Mouse (Mus musculus) NIH3T3 (cell line): ENCODE results near the gene Stag2.

Experiments
- DNase-seq: peaks from one replicate; pipeline ENCODE4 v3.0.0-alpha.2; 2012; ENCODE audit warnings: low read depth

Gene Stag2

GRCm38 (mm10) chrX:42148788-42149556, at the start of gene Stag2:
TSS of gene Stag2 (plus strand) at chrX:42149317.
- DNase-seq, result peak; percentile 93

GRCm38 (mm10) chrX:42107137-42107536, 42.0 kb upstream of the Stag2 start:
- peak; percentile 67 for DNase-seq

GRCm38 (mm10) chrX:42110585-42110984, 38.5 kb upstream of the Stag2 start:
- DNase-seq, result no peak

DNA sequence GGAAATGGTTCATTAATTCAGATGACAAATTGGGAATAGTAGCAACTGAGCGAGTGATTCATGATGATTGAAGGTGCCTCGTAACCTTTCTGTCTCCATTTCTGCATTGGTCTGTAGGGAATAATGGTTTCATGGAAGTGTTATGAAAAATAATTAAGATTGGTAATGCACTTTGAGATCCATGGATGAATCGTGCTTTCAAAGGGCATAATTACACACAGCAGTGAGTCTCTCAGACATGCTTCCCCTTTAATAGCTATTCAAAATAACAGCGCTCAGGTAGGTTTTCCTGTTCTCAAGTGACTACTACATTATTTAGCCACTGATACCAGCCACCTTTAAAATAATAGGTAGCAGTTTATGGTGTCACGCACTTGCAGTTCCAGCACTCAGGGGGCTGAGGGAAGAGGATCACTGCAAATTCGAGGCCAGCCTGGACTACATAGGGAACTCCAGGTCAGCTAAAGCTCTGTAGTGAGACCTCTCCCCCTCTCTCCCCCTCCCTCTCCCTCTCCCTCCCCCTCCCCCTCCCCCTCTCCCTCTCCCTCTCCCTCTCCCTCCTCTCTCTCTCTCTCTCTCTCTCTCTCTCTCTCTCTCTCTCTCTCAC, 29.6 kb upstream of the Stag2 start:
- DNase-seq, result no peak

DNA sequence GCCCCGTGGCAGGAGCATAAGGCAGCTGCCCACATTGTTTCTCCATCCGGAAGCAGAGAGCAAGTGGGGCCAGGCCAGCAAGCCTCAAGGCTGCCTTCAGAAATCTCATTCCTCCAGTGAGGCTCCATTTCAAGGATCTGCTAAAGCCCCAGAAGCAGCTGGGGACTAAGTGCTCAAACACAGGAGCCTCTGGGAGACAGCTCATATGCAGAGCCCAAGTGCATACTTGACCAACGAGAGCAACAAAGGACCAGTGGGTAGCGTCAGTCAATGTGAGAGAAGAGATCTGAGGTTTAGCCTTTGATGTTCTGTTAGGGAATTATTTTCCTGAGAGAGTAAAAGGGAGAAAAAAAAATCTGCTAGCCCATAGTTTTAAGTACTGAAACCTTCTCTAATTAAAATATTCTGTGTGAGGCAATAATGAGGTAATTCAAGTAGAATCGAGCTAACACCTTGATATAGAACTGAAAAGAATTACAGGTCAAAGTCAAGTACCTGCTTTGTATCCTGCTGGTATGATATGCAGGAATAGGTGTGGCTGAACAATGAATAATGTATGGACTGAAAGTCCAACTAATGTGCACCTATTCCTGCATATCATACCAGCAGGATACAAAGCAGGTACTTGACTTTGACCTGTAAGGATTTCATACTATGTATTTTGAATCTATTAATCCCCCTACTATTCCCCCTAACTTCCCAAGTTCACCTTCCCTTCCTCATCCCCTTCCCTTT, 24.0 kb upstream of the Stag2 start:
- DNase-seq, result no peak

DNA sequence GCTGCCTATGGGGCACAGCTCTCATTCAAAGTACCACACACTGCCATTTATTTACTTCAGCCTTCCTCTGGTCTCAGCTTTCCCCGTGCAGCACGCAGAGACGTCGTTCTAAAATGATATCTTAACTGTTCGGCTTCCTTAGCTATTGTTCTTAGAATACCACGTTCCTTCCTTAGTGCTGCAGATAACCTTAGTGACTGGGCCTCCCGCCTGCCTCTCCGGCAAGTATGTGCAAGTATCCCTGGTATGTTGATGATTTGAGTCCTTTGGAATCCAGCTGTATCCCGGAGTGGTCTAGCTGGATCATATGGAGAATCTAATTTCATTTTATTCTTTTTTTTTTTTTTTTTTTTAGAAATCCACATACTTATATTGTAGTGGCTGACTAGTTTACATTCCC, 9.2 kb upstream of the Stag2 start:
- DNase-seq, result peak; percentile 51

GRCm38 (mm10) chrX:42142620-42143019, 6.5 kb upstream of the Stag2 start:
- DNase-seq, result no peak

DNA sequence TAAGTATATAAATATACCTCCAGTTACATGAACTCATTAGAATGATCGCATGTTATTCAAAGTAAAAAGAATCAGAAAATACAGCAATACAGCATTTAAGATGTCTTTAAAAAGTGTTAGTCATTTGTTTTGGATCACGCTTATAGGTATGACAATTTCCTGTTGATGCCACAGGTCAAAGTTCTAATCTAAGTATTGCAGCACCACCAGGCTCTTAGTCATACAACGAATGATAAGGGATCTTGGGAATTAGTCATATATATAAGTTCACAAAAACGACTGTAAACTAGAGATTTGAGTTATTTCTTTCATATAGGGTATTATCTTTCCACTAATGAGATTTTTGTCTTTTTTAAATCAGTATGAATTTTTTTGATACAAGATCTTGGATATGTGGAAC, 5.1 kb upstream of the Stag2 start:
- DNase-seq, result peak; percentile 9

DNA sequence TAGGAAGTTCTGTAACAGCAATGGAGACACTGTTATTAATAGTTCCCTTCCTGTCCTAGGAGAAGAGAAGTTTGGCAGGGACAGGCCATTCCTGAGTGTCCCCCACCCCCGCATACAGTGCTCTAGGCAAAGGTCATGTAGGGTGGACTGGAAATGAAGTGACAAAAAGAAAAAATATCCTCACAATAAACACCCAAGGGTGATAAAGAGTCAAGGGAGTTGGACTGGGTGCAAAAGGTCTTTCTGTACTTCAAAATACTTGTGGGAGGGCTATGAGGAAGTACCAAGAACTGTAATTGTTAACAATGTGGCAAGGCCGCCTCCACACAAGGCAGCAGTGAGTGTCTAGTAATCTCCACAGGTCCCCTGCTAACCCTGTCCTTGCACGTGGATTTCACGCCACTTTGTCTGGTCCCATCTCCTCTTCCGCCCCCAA, 1.1 kb upstream of the Stag2 start:
- no peak for DNase-seq

DNA sequence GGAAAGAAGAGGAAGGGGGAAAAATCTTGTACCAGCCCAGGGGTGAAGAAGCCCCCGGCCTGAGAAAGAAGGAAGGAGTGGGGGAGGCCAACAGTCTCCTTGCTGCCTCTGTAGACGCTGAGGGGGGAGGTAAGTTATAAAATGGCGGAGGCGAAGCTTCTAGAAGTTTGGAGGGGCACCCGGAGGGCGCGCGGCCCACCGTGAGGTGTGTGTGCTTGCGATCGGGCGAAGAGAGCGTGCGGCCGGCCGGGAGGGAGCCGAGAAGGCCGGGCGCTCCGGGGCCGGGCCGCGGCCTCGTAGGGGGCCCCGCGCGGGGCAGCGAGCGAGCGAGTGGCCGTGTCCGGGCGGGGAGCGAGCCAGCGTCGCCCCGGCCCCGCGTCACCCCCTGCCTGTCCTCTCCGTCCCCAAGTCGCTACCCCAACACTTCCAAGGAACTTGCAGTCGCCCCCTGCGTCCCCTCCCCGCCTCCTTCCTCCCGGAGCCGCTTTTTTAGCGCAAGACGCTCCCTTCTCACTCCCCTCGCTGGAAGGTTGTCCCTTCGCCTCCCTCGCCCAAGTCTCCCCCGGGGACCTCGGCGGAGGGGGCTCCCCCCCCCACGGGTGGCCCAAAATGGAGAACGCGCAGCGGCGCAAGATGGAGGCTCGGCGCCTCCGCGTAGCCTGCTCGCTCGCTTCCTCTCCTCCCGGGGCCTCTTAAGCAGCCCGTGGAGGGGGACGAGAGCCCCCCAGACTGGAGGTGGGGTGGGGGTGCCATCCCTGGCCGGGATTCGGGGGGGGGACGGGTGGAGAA, 634 bp downstream of the Stag2 start:
- peak; percentile 66 for DNase-seq

- DNase-seq, result peak; percentile 91
Measured at GRCm38 (mm10) chrX:42150346-42151023, 1.4 kb downstream of the Stag2 start.

DNA sequence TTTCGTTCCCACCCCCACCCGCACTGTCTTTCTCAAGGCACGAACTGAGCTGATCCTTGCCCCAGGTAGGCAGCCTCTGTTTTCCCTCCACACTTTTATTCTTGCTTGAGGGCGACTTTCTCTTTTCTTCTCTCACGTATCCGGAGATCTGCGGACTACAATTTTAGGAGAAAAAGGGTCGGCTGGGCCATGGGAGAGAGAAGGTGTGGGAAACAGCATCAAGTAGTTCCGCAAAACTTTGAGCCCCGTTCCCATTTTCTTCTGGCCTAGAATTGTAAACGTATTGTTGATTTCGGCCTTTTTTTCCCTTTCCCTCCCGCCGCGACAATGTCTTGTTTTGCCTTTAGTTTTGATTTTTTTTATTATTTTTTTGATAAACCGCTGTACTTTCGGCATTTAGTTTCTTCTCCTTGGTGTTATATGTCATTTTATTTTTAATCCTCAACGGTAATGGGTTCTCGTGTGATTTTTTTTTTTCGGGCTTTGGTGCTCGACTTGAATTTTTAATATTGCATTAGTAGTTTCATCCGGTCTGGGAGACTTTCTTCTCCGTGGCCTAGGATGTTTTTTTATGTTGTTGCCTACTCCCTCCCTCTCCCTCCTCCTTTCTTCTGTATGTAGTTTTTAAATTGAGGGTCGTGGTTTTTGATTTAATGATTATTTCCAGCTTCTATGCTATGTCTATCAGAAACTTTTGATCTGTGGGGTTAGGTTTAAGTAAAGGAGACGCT, 2.1 kb downstream of the Stag2 start:
- DNase-seq, result no peak

GRCm38 (mm10) chrX:42151903-42152369, 2.8 kb downstream of the Stag2 start:
- peak; percentile 93 for DNase-seq

- DNase-seq, result no peak
Measured at GRCm38 (mm10) chrX:42153056-42153455, 3.9 kb downstream of the Stag2 start.

GRCm38 (mm10) chrX:42165455-42165854, 16.3 kb downstream of the Stag2 start:
- no peak for DNase-seq

DNA sequence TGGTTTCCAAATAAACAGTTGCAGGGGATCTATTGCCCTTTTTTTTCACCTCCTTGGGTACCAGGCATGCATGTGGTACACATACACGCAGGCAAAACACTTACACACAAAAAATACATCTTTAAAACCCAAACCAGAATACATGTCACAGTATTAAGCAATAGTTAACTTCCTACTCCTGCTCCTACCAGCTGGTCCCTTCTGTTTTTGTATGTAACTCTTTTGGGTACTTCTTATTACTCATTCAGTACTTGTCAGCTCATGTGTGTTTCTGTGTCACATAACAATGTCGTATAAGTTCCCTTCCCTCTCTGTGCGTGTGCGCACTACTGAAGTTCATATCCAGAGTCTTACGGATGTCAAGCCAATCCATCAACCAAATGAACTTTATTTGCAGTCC, 21.7 kb downstream of the Stag2 start:
- no peak for DNase-seq

GRCm38 (mm10) chrX:42187590-42187989, 38.5 kb downstream of the Stag2 start:
- DNase-seq, result no peak

GRCm38 (mm10) chrX:42188825-42189426, 39.8 kb downstream of the Stag2 start:
- no peak for DNase-seq

DNA sequence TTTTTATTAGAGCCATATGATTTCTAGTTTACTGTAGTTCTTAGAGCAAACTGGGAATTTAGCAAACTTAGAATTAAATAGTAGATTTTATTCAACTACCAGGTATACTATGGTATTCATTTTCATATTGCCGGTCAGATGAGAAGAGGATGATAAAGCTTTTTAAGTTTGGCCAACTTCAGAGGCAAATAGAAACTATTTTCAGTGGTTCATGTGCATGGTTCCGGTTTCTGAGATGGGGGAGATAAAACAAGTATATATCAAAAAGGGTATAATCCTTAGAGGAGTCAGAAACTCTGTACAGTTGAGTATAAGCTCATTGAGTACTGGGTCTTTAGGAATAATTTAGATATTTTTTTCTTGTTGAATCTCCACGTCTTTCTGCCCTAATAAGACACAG, 45.5 kb downstream of the Stag2 start:
- DNase-seq, result no peak

- no peak for DNase-seq
Measured at GRCm38 (mm10) chrX:42202482-42202881, 53.4 kb downstream of the Stag2 start.
